Mouse (Mus musculus) forebrain, embryonic 16.5 days (tissue): Measurements from ENCODE around the gene Ftsj3. TPM values are rescaled to one million over a fixed set of nuclear protein-coding genes. Genes with fewer than 3 reads are reported as not detected.
"Not testable (repeated sequence)": the region's sequence is repeated elsewhere in the genome, so short reads cannot be mapped to it uniquely, and the experiment has no call there.

Experiments
- ATAC-seq: fragments of 200-750 bp; cut with Nextera tagmentation; 2 replicates; pipeline ENCODE4 v1.8.0; 2017; ENCODE audit warnings: mild to moderate bottlenecking, moderate library complexity
- H3K27ac ChIP-seq: fragments of 300-500 bp; sonication (generic); 2 replicates; pipeline ENCODE4 v1.5.1; 2014; ENCODE audit warnings: low read length, control low read depth
- H3K27me3 ChIP-seq: fragments of 300-500 bp; sonication (generic); replicated peaks from 2 replicates; pipeline ENCODE4 v1.6.1; 2014; ENCODE audit warnings: low read length; ENCODE audit not compliant: control insufficient read depth, insufficient read depth
- H3K36me3 ChIP-seq: fragments of 300-500 bp; sonication (generic); 2 replicates; pipeline ENCODE4 v1.6.1; 2014; ENCODE audit not compliant: control insufficient read depth, insufficient read depth
- H3K4me1 ChIP-seq: fragments of 300-500 bp; sonication (generic); replicated peaks from 2 replicates; pipeline ENCODE4 v1.6.1; 2014; ENCODE audit warnings: low read length; ENCODE audit not compliant: control insufficient read depth, insufficient read depth
- H3K4me2 ChIP-seq: fragments of 300-500 bp; sonication (generic); 2 replicates; pipeline ENCODE4 v1.6.1; 2014; ENCODE audit warnings: mild to moderate bottlenecking, low read length, control low read depth
- H3K4me3 ChIP-seq: fragments of 300-500 bp; sonication (generic); replicated peaks from 2 replicates; pipeline ENCODE4 v1.5.1; 2014; ENCODE audit warnings: mild to moderate bottlenecking, low read length, control low read depth
- H3K9ac ChIP-seq: fragments of 300-500 bp; sonication (generic); replicated peaks from 2 replicates; pipeline ENCODE4 v1.6.1; 2014; ENCODE audit warnings: low read depth, low read length, control low read depth
- H3K9me3 ChIP-seq: fragments of 300-500 bp; sonication (generic); 2 replicates; pipeline ENCODE4 v1.6.1; 2016; ENCODE audit warnings: low read length; ENCODE audit not compliant: control insufficient read depth
- WGBS: fragments of 180-500 bp; shearing (Covaris S2); extraction: QIAGEN DNeasy Blood & Tissue Kit; methylation state at CpG from one replicate; pipeline ENCODE4 v1.1.7; 2014; 5-methylcytosine and 5-hydroxymethylcytosine counted together
- polyA plus RNA-seq: library from polyadenylated mRNA; unstranded; fragments of >200 nt; fragmentation: Nextera tagmentation; extraction: Ambion mirVana; gene quantifications from 2 replicates; pipeline ENCODE4 v1.2.1, GENCODE M21; 2015

Ftsj3 gene
- polyA plus RNA-seq, 1 experiment from 2014 or later: 41.8 TPM

DNA sequence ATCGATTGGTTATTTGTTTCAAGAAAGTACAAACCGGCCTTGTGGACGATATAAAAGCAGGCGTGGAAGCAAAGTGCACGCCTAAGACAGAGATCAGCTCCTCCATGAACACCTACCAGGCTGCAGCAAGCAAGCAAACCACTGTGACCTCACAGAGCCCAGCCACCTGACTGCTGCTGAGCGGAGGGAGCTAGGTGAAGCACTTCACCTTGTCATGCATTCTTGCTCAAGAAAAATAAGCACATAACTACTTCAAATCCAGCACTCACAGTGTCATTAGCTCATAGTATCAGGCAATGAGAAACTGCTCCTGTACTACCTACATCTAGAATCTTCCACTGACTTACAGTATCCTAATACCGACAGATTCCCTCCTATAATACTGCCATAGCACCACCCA lies 55.9 kb downstream of the Ftsj3 start:
- H3K36me3 ChIP-seq: peaks cover 25% of the 10 kb centered on the region
- not testable (repeated sequence) for H3K4me1 ChIP-seq

More for the DNA sequence above, 55.9 kb downstream of the Ftsj3 start:
- not testable (repeated sequence) for H3K27me3 ChIP-seq, H3K9me3 ChIP-seq, H3K9ac ChIP-seq, ATAC-seq, H3K4me3 ChIP-seq, H3K4me2 ChIP-seq, H3K27ac ChIP-seq
- 93% methylated on average over 7 of the region's 7 CpGs for WGBS

Other genes starting within 250 kb of the Ftsj3 start
- gene Kcnh6, start 248.0 kb downstream of the Ftsj3 start, polyA plus RNA-seq: 0.62 and 0.89 TPM in 2 replicates
- 136 and 145 TPM in 2 replicates for gene Dcaf7, start 219.2 kb downstream of the Ftsj3 start, polyA plus RNA-seq
- 7.0 and 7.5 TPM in 2 replicates for gene Taco1, start 190.0 kb downstream of the Ftsj3 start, polyA plus RNA-seq
- 14.7 and 15.6 TPM in 2 replicates for gene Map3k3, start 171.5 kb downstream of the Ftsj3 start, polyA plus RNA-seq
- gene Gm10840, start 95.2 kb downstream of the Ftsj3 start, polyA plus RNA-seq: 1.1 and 1.2 TPM in 2 replicates
- 205 and 209 TPM in 2 replicates for gene Limd2, start 95.2 kb downstream of the Ftsj3 start, polyA plus RNA-seq
- 28.8 and 30.9 TPM in 2 replicates for gene Strada, start 53.9 kb downstream of the Ftsj3 start, polyA plus RNA-seq
- gene Ccdc47, start 39.7 kb downstream of the Ftsj3 start, polyA plus RNA-seq: 110 TPM in 2 replicates
- gene Ddx42, start 39.2 kb downstream of the Ftsj3 start, polyA plus RNA-seq: 112 and 115 TPM in 2 replicates
- gene Psmc5, start 75 bp upstream of the Ftsj3 start, polyA plus RNA-seq: 270 and 287 TPM in 2 replicates
- gene Smarcd2, start 16.9 kb upstream of the Ftsj3 start, polyA plus RNA-seq: 12.4 and 13.7 TPM in 2 replicates
- gene Tcam1, start 20.6 kb upstream of the Ftsj3 start, polyA plus RNA-seq: 0.11 and 0.17 TPM in 2 replicates
- gene Gh, start 45.8 kb upstream of the Ftsj3 start, polyA plus RNA-seq: not detected in 2 replicates
- 0.65 and 0.75 TPM in 2 replicates for gene Cd79b, start 58.7 kb upstream of the Ftsj3 start, polyA plus RNA-seq
- gene Scn4a, start 97.2 kb upstream of the Ftsj3 start, polyA plus RNA-seq: 0.03 TPM in 1 of 2 replicates, not detected in the other
- not detected in 2 replicates for gene Prr29, start 109.4 kb upstream of the Ftsj3 start, polyA plus RNA-seq
- 10.9 and 12.6 TPM in 2 replicates for gene Icam2, start 132.0 kb upstream of the Ftsj3 start, polyA plus RNA-seq
- gene Ern1, start 231.8 kb upstream of the Ftsj3 start, polyA plus RNA-seq: 4.9 and 6.0 TPM in 2 replicates